Mouse (Mus musculus): ENCODE measurements around the gene Krtap9-3. TPM values are rescaled to one million over a fixed set of nuclear protein-coding genes. Genes with fewer than 3 reads are reported as not detected.
A peak's percentile ranks its signal among the peaks of the same experiment; 100 is the strongest.
"Not testable (repeated sequence)": the region's sequence is repeated elsewhere in the genome, so short reads cannot be mapped to it uniquely, and the experiment has no call there.

The Krtap9-3 gene
- 2.8 and 5.7 TPM in 2 replicates for polyA plus RNA-seq (2015; fragmentation: Nextera tagmentation; extraction: Ambion mirVana)

GRCm38 (mm10) chr11:99597742-99598141 lies at the start of gene Krtap9-3:
Gene Krtap9-3, minus strand, starts transcription at chr11:99598105.
- H3K27me3 ChIP-seq; H3K36me3 ChIP-seq; H3K9ac ChIP-seq; ATAC-seq (ENCODE audit: insufficient number of reproducible peaks, low FRiP score, low TSS enrichment, low read depth); H3K4me2 ChIP-seq (replicated peaks); H3K4me3 ChIP-seq (replicated peaks); H3K9me3 ChIP-seq (replicated peaks); H3K4me1 ChIP-seq; H3K27ac ChIP-seq (replicated peaks): not testable (repeated sequence)
- 77% methylated on average over 6 of the region's 6 CpGs for WGBS

- no peaks in the 10 kb centered on the region for H3K27me3 ChIP-seq
- H3K4me2 ChIP-seq (replicated peaks): no peak overlapping the region
- no peak overlapping the region for H3K27ac ChIP-seq (replicated peaks)
- no peaks in the 10 kb centered on the region for H3K4me1 ChIP-seq
- H3K9ac ChIP-seq: no peak overlapping the region
- no peaks in the 10 kb centered on the region for H3K9me3 ChIP-seq (replicated peaks)
- 56% methylated on average over 15 of the region's 15 CpGs for WGBS
- H3K4me3 ChIP-seq (replicated peaks): no peak overlapping the region
- no peaks in the 10 kb centered on the region for H3K36me3 ChIP-seq
- ATAC-seq (ENCODE audit: insufficient number of reproducible peaks, low FRiP score, low TSS enrichment, low read depth): no peak
These were observed 48.5 kb upstream of the Krtap9-3 start for GRCm38 (mm10) chr11:99646444-99646843.

- Histone ChIP-seq H3K9me3 (replicated peaks) (no peaks in the 10 kb centered on the region), H3K4me1 (no peaks in the 10 kb centered on the region), H3K27me3 (no peaks in the 10 kb centered on the region), H3K4me3 (replicated peaks) (no peak overlapping the region), H3K27ac (replicated peaks) (no peak overlapping the region), H3K36me3 (no peaks in the 10 kb centered on the region), H3K9ac (no peak overlapping the region), H3K4me2 (replicated peaks) (no peak overlapping the region)
- no peak for ATAC-seq (ENCODE audit: insufficient number of reproducible peaks, low FRiP score, low TSS enrichment, low read depth)
- WGBS: 48% methylated on average over 3 of the region's 3 CpGs
These were observed 46.4 kb upstream of the Krtap9-3 start for GRCm38 (mm10) chr11:99644351-99644750.

- not testable (repeated sequence) for H3K27ac ChIP-seq (replicated peaks); ATAC-seq (ENCODE audit: insufficient number of reproducible peaks, low FRiP score, low TSS enrichment, low read depth); H3K9ac ChIP-seq; H3K27me3 ChIP-seq; H3K4me1 ChIP-seq; H3K36me3 ChIP-seq; H3K9me3 ChIP-seq (replicated peaks); H3K4me2 ChIP-seq (replicated peaks); H3K4me3 ChIP-seq (replicated peaks)
- 81% methylated on average over 9 of the region's 9 CpGs for WGBS
These were observed 45.8 kb upstream of the Krtap9-3 start, which contains the start of gene Krtap4-7 for GRCm38 (mm10) chr11:99643635-99644139. Gene Krtap4-7, minus strand, starts transcription at chr11:99644089.

- no peaks in the 10 kb centered on the region for H3K4me1 ChIP-seq
- WGBS: 10% methylated on average over 1 of the region's 1 CpGs
- H3K27ac ChIP-seq (replicated peaks): no peak overlapping the region
- H3K36me3 ChIP-seq: no peaks in the 10 kb centered on the region
- H3K9me3 ChIP-seq (replicated peaks): no peaks in the 10 kb centered on the region
- H3K9ac ChIP-seq: no peak overlapping the region
- no peaks in the 10 kb centered on the region for H3K27me3 ChIP-seq
- no peak for ATAC-seq (ENCODE audit: insufficient number of reproducible peaks, low FRiP score, low TSS enrichment, low read depth)
- no peak overlapping the region for H3K4me3 ChIP-seq (replicated peaks)
- no peak overlapping the region for H3K4me2 ChIP-seq (replicated peaks)
These were observed 43.0 kb upstream of the Krtap9-3 start for GRCm38 (mm10) chr11:99640926-99641325.

GRCm38 (mm10) chr11:99637086-99637485 lies 39.2 kb upstream of the Krtap9-3 start:
- H3K27me3 ChIP-seq: no peaks in the 10 kb centered on the region
- ATAC-seq (ENCODE audit: insufficient number of reproducible peaks, low FRiP score, low TSS enrichment, low read depth): no peak; the same call in 1 of the 2 replicates
- WGBS: 57% methylated on average over 1 of the region's 1 CpGs
- no peak overlapping the region for H3K4me2 ChIP-seq (replicated peaks)
- H3K4me1 ChIP-seq: peaks cover 3% of the 10 kb centered on the region; the same call in 1 of the 2 replicates
- no peak overlapping the region for H3K4me3 ChIP-seq (replicated peaks)
- no peak overlapping the region for H3K9ac ChIP-seq
- no peak overlapping the region for H3K27ac ChIP-seq (replicated peaks)
- no peaks in the 10 kb centered on the region for H3K36me3 ChIP-seq
- H3K9me3 ChIP-seq (replicated peaks): no peaks in the 10 kb centered on the region

GRCm38 (mm10) chr11:99634653-99635134 lies 36.8 kb upstream of the Krtap9-3 start, which contains the start of gene Krtap4-2:
Gene Krtap4-2, minus strand, starts transcription at chr11:99635084.
- 18% methylated on average over 8 of the region's 8 CpGs for WGBS
- 0 out of 2 replicates have a peak within 1 kb of the TSS, but pooled peaks have one; percentile 22 for H3K27ac ChIP-seq (replicated peaks)
- 0 out of 2 replicates have a peak within 1 kb of the TSS, but pooled peaks have one; percentile 15 for H3K4me2 ChIP-seq (replicated peaks)

GRCm38 (mm10) chr11:99633293-99633692 lies 35.4 kb upstream of the Krtap9-3 start:
- H3K9me3 ChIP-seq (replicated peaks): no peaks in the 10 kb centered on the region
- no peak for ATAC-seq (ENCODE audit: insufficient number of reproducible peaks, low FRiP score, low TSS enrichment, low read depth)
- no peak overlapping the region for H3K27ac ChIP-seq (replicated peaks)
- H3K27me3 ChIP-seq: no peaks in the 10 kb centered on the region
- no peak overlapping the region for H3K4me3 ChIP-seq (replicated peaks)
- no peak overlapping the region for H3K9ac ChIP-seq
- 55% methylated on average over 2 of the region's 2 CpGs for WGBS
- no peak overlapping the region for H3K4me2 ChIP-seq (replicated peaks)
- no peaks in the 10 kb centered on the region for H3K36me3 ChIP-seq
- peaks cover 3% of the 10 kb centered on the region; the same call in 1 of the 2 replicates for H3K4me1 ChIP-seq

More at GRCm38 (mm10) chr11:99634653-99635134, 36.8 kb upstream of the Krtap9-3 start, which contains the start of gene Krtap4-2:
- no peaks in the 10 kb centered on the region for H3K9me3 ChIP-seq (replicated peaks)
- no peaks in the 10 kb centered on the region for H3K27me3 ChIP-seq
- no peak within 1 kb of the TSS for H3K4me3 ChIP-seq (replicated peaks)
- ATAC-seq (ENCODE audit: insufficient number of reproducible peaks, low FRiP score, low TSS enrichment, low read depth): no peak
- H3K36me3 ChIP-seq: no peaks in the 10 kb centered on the region
- no peak within 1 kb of the TSS for H3K9ac ChIP-seq
- H3K4me1 ChIP-seq: peaks cover 3% of the 10 kb centered on the region; the same call in 1 of the 2 replicates

GRCm38 (mm10) chr11:99630890-99631289 lies 33.0 kb upstream of the Krtap9-3 start:
- 59% methylated on average over 3 of the region's 3 CpGs for WGBS
- peaks cover 3% of the 10 kb centered on the region; the same call in 1 of the 2 replicates for H3K4me1 ChIP-seq
- no peak overlapping the region for H3K4me2 ChIP-seq (replicated peaks)
- H3K4me3 ChIP-seq (replicated peaks): no peak overlapping the region
- H3K27ac ChIP-seq (replicated peaks): no peak overlapping the region
- no peaks in the 10 kb centered on the region for H3K27me3 ChIP-seq
- no peak overlapping the region for H3K9ac ChIP-seq
- H3K9me3 ChIP-seq (replicated peaks): no peaks in the 10 kb centered on the region
- no peak for ATAC-seq (ENCODE audit: insufficient number of reproducible peaks, low FRiP score, low TSS enrichment, low read depth)
- no peaks in the 10 kb centered on the region for H3K36me3 ChIP-seq

GRCm38 (mm10) chr11:99628138-99628537 lies 30.2 kb upstream of the Krtap9-3 start, which contains the start of gene Krtap4-1:
Gene Krtap4-1, minus strand, starts transcription at chr11:99628238.
- no peak within 1 kb of the TSS for H3K27ac ChIP-seq (replicated peaks)
- no peak for ATAC-seq (ENCODE audit: insufficient number of reproducible peaks, low FRiP score, low TSS enrichment, low read depth)
- H3K4me3 ChIP-seq (replicated peaks): no peak within 1 kb of the TSS
- no peaks in the 10 kb centered on the region for H3K36me3 ChIP-seq
- no peaks in the 10 kb centered on the region for H3K4me1 ChIP-seq
- H3K9ac ChIP-seq: no peak within 1 kb of the TSS
- no peaks in the 10 kb centered on the region for H3K27me3 ChIP-seq
- no peak within 1 kb of the TSS for H3K4me2 ChIP-seq (replicated peaks)
- H3K9me3 ChIP-seq (replicated peaks): no peaks in the 10 kb centered on the region
- WGBS: 69% methylated on average over 4 of the region's 4 CpGs

GRCm38 (mm10) chr11:99620335-99620734 lies 22.4 kb upstream of the Krtap9-3 start, which contains the start of gene Gm11562:
Gene Gm11562, minus strand, starts transcription at chr11:99620435.
- no peak within 1 kb of the TSS for H3K9ac ChIP-seq
- no peak for ATAC-seq (ENCODE audit: insufficient number of reproducible peaks, low FRiP score, low TSS enrichment, low read depth)
- H3K9me3 ChIP-seq (replicated peaks): no peaks in the 10 kb centered on the region
- no peaks in the 10 kb centered on the region for H3K36me3 ChIP-seq
- no peak within 1 kb of the TSS for H3K27ac ChIP-seq (replicated peaks)
- H3K27me3 ChIP-seq: no peaks in the 10 kb centered on the region
- H3K4me3 ChIP-seq (replicated peaks): no peak within 1 kb of the TSS
- no peaks in the 10 kb centered on the region for H3K4me1 ChIP-seq
- H3K4me2 ChIP-seq (replicated peaks): no peak within 1 kb of the TSS
- 63% methylated on average over 2 of the region's 2 CpGs for WGBS
